Mouse (Mus musculus) layer of hippocampus, postnatal 36 days (tissue): ENCODE data around the gene Olfr434. TPM values are rescaled to one million over a fixed set of nuclear protein-coding genes. Genes with fewer than 3 reads are reported as not detected.

ENCODE experiments used
- total RNA-seq, 2 experiments: library from RNA; stranded (reverse); gene quantifications; 2 replicates each; pipeline ENCODE4 v1.2.3; 2021

Gene Olfr434
- total RNA-seq, 2 experiments from 2014 or later: not detected

Other genes starting within 250 kb of the Olfr434 start
- gene Olfr441, start 106.7 kb upstream of the Olfr434 start, total RNA-seq: not detected
- not detected for gene Olfr237-ps1, start 66.5 kb upstream of the Olfr434 start, total RNA-seq
- not detected for gene Olfr437, start 49.7 kb upstream of the Olfr434 start, total RNA-seq
- gene Olfr13, start 40.9 kb upstream of the Olfr434 start, total RNA-seq: not detected
- gene Olfr435, start 15.9 kb upstream of the Olfr434 start, total RNA-seq: not detected
- gene Olfr47, start 18.5 kb downstream of the Olfr434 start, total RNA-seq: not detected
- 1 to 10 TPM; 2.4 to 2.7 TPM for gene Arhgef5, start 52.6 kb downstream of the Olfr434 start, total RNA-seq
- not detected for gene Nobox, start 96.5 kb downstream of the Olfr434 start, total RNA-seq